Mouse (Mus musculus): Measurements from ENCODE around the gene P3h2. TPM values are rescaled to one million over a fixed set of nuclear protein-coding genes. Genes with fewer than 3 reads are reported as not detected.

Gene P3h2
- total RNA-seq, 4 experiments from 2014 or later: 4.1 to 5.0 (median 4.5) TPM

GRCm38 (mm10) chr16:25983635-25984034 is 121.9 kb downstream of the P3h2 start:
- no peak for DNase-seq (ENCODE audit: low spot score in 2 of 2)

DNA sequence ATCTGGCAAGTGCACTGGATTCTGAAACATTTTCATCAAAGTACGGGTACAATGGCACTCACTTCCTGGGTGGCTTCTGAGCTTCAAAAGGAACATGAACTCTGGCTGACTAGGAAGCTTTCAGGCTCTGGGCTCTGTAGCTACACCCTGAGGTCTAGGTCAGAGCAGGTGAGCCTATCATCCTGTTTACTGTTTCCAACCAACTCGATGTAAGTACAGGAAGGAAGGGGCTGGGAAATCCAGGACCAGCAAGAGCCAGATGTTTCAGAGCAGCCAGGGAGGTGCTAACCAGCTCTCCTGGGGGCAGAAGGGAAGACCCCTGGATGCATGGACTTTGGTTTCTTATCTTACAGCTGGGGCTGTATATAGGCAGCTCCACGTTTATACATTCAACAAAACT is 126.5 kb downstream of the P3h2 start:
- DNase-seq (ENCODE audit: low spot score in 2 of 2): no peak

DNA sequence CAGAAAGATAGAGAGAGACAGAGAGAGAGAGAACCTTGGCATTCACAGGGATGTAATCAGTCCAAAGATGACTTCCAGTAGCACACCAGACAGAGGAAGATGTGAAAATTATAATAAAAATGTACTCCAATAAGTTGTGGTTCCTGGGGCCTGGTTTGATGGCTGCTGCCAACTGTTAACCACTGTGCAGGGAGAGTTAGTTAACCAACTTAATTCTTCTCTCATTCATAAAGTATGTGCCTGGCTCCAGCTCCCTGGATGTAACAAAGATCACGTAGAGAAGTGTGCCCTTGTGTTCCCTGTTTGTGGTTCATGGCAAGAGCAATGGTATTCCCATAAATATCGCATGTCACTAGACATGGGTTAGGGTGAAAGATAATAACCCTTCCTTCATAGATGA is 128.4 kb downstream of the P3h2 start:
- DNase-seq (ENCODE audit: low spot score in 2 of 2): no peak

DNA sequence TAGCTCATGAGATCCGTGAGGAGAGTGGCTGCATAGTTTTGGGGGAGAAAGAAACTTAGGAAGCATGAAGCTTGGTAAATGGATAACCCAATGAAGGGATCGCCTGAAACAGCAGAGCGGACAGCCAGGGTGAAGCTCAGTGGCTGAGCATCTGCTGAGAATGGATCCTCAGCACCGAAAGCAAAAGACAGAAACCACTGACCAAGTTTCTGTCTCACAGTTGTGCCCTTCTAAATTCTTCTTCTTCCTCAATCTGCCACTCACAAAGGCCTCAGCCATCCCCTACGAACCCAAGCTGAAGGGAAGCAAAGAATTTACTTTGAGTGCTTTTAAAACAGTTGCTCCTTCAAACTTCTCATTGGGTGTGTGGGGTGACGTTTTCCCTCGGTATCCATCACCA is 134.3 kb downstream of the P3h2 start:
- DNase-seq (ENCODE audit: low spot score in 2 of 2): no peak

DNA sequence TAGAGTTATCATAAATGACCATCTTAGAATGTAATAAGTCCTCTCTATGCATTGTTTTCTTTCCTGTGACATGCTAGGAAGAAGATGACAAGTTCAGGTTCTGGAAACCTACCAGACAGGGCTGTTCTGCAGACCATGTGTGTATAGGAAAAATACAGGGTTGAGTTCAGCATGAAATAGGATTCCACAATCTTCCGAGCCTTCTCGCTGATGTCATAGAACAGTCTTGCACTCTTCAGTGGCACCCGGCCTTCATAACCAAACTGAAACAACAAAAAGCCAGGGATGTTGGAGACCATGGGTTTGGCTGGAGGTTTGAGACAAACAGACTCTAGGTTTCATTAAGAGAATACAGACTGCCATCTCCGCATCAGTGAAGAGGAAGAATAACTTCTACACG is 134.9 kb downstream of the P3h2 start:
- DNase-seq (ENCODE audit: low spot score in 2 of 2): no peak

- no peak for DNase-seq (ENCODE audit: low spot score in 2 of 2)
These were observed 135.4 kb downstream of the P3h2 start for GRCm38 (mm10) chr16:25970193-25970592.

DNA sequence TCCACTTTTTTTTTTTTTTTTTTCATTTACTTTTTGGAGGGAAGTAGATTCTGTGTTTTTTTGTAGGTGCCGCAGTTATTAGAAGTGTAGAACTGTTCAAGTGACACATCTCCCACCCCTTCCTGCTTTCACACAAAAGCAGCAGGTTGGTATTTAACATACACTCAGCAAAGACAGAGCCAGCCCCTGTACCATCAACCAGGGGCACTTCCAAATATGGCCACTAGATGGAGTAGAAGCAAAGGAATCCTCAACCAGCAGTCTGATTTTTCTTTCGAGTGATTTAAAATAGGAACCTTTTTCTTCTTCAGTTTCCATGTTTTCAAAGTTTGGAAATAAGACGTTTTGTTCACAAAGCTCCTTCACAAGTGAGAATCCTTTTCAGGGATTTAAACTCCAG is 138.3 kb downstream of the P3h2 start:
- no peak for DNase-seq (ENCODE audit: low spot score in 2 of 2)

DNA sequence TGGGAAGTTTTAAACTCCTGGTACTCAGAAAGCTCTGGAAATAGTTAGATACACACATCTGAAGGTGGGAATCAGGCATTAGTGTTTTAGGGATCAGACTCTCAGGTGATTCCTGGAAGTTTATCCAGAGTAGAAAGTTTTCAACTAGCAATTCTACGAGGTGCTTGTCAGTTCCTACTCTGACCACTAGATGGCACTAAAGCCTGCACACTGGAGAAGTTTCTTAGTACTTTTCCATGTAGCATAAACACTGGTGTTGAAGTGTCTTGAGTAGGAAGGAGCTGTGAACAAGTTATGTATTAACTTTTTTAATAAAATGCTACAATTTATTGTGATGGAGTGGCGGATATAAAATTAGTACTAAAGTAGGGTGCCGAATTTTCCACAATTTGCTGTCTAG is 141.7 kb downstream of the P3h2 start:
- peak in 1 of 2 experiments; percentile 37 for DNase-seq (ENCODE audit: low spot score in 2 of 2)

DNA sequence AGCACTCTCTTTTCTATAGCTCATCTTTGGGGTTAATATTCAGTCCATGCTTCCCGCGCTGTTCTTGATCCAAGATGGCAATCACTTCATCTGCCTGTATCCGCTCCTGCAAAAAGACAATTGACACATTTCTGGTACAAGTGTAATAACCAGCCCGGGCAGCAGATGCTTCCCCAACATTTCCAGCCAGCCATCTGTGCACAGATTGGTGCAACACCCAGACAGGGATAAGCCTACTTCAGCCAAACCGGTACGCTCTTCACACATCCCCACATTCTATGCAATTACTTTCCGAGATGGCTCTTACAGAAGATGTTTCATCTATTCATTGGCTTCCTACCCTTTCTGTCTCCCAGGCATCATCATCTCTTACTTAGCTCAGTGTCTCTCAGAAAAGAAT is 145.2 kb downstream of the P3h2 start:
- no peak for DNase-seq (ENCODE audit: low spot score in 2 of 2)

GRCm38 (mm10) chr16:25959929-25960328 is 145.7 kb downstream of the P3h2 start:
- DNase-seq (ENCODE audit: low spot score in 2 of 2): no peak

DNA sequence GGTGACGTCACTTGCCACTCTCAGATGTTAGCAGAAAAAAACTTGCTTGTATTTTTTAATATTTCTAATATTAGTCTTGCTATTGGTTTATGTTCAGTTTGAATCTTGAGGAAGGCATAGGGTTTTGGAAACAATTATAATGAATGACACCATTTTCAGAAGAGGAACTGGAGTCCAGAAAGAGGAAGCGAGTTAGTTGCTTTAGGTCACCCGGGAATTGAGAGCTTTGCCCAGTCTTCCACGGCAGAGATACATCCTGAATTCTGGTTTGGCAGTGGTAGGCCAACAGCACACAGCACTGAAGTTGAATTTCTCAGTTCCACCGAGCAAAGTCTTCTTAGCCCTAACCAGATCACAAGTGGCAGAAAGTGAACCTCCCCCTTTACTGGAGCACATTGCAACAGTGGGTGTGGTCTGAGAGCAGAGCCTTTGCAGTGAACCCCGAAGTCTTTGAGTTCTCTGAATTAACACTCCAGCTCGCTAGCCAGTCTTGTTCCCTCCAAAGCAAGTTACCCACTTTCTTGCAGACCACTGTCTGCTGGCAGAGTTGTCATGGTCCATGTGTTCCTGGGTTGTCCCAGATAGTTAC is 146.8 kb downstream of the P3h2 start:
- DNase-seq (ENCODE audit: low spot score in 2 of 2): no peak

DNA sequence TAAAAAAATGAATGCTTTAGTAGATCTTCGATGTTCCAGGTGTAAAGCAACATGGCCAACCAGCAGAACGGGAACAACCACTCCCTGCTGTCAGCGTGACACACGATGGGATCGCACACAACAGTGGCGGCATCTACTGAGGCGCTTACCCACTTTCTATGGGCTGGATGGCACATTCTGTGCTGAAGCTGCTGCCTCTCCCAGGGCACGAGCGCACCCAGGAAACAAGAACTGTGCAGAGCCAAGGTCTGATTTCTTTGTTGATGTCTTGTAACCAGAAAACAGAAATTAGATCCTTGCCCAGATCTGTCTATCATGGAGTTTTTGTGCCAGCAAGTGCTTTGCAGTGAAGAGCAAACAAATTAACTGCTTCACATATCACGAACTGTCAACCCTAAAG is 147.4 kb downstream of the P3h2 start:
- DNase-seq (ENCODE audit: low spot score in 2 of 2): no peak

DNA sequence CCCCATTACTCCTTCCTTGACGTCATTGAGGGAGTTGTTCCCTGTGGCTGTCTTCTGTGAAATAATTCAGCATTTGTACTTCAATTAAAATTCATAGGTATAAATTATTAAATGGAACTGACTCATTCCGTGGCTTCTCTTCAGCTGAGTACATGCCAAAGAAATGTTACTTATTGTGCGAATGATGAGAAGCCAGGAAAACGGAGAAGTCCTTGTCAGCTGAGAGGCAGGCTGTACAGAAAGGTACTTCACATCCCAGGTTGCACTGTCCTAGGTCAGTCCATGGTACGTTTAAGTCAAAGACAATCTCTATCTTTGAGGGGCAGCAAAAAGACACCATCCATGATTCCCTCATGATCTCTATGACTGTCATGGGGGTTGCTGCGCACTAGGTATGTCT is 148.8 kb downstream of the P3h2 start:
- DNase-seq (ENCODE audit: low spot score in 2 of 2): no peak

DNA sequence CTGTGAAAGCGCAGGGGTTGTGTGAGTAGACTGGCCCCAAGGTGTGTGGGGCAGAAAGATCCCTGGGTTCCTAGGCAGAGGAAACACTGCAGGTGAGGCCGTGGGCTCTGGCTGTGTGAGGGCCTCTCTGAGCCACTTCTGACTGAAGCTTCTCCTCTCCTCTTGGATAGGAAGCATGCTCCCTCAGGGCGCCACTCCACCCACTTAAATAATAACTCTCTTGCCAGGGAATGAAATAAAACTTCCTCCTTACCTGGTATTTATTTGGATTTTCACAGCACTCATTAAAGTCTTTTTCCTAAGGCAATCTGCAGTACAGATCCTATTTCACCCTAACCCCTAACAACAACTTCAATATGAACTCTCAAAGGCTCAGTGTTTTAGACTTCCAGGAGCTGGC is 151.0 kb downstream of the P3h2 start:
- no peak for DNase-seq (ENCODE audit: low spot score in 2 of 2)

DNA sequence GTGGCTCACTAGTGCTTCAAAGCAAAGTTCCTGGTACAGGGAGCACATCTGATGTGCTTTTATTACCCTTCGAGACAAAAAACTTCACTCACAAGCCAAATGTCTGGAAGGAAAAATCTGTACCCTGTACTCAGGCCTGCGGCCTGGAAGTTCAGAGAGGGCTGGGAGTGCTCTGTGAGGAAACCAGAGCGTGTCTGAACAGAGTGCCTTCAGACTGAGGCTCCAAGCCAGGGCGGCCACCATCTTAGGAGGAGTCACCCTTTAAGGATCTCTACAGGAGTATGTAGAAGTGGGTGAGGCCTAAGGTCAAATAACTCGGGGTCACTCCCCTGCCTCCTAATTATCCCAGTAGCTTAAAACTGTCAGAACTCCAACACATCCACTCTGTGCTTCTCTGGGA is 152.2 kb downstream of the P3h2 start:
- DNase-seq (ENCODE audit: low spot score in 2 of 2): no peak

GRCm38 (mm10) chr16:25952005-25952404 is 153.6 kb downstream of the P3h2 start:
- no peak for DNase-seq (ENCODE audit: low spot score in 2 of 2)

DNA sequence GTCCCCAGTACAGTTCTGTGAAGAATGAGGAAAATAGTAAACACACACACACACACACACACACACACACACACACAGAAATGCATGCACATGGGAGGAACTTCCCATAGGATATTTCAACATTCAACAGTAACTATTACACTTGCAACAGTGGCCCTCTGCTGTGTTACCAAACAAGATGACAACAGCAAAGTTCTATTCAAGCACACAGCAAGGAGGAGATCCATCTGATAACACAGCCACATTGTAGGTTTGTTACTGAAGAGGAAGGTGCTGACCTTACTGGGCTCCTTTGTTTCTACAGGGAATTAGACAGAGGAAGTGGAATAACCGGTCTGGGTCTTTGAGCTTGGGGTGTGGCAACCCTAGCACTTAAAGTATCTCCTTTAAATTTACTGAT is 157.5 kb downstream of the P3h2 start:
- no peak for DNase-seq (ENCODE audit: low spot score in 2 of 2)

GRCm38 (mm10) chr16:25945151-25945955 is 160.2 kb downstream of the P3h2 start:
- DNase-seq (ENCODE audit: low spot score in 2 of 2): no peak

DNA sequence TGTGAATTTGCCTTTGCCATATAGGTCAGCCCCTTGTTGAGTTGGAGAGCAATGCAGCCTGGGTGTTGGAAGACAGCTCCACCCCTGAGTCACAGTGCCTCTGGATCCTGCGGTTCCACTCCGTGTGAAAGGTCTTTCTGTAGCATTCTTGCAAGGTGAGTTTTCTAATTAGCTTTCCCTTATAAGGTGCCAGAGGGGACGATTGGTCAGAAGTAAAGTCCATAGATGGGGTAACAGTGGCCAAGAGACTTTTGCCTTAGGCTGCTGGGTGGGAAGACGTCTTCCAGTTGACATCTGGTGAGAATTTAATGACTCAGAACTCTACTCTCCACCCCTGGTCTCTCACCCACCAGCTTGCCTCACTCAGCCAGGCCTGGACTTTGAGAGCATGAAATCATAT is 163.3 kb downstream of the P3h2 start:
- no peak for DNase-seq (ENCODE audit: low spot score in 2 of 2)

GRCm38 (mm10) chr16:25934181-25934580 is 171.4 kb downstream of the P3h2 start:
- no peak for DNase-seq (ENCODE audit: low spot score in 2 of 2)

DNA sequence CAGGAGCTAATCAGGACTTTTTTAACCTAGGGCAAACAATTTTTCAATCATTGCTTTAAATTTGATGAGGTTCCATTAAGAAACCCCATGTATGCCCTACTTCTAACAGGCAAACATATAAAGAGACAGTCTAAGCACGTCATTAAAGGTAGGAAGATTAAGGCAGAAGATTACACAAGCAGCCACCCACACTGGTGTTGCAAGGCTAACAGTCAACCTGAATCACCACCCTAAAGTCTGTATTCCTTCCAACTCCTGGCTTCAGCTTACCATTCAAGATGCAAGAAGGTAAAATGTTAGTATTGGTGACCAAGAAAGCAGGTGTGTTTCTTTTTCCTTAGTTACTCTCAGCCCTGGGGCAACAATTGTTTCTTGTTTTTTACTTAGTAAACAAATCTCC is 193.4 kb downstream of the P3h2 start:
- no peak for DNase-seq (ENCODE audit: low spot score in 2 of 2)
